9 mouse cellular contexts compared by ENCODE assay signal in the genomic region with DNA sequence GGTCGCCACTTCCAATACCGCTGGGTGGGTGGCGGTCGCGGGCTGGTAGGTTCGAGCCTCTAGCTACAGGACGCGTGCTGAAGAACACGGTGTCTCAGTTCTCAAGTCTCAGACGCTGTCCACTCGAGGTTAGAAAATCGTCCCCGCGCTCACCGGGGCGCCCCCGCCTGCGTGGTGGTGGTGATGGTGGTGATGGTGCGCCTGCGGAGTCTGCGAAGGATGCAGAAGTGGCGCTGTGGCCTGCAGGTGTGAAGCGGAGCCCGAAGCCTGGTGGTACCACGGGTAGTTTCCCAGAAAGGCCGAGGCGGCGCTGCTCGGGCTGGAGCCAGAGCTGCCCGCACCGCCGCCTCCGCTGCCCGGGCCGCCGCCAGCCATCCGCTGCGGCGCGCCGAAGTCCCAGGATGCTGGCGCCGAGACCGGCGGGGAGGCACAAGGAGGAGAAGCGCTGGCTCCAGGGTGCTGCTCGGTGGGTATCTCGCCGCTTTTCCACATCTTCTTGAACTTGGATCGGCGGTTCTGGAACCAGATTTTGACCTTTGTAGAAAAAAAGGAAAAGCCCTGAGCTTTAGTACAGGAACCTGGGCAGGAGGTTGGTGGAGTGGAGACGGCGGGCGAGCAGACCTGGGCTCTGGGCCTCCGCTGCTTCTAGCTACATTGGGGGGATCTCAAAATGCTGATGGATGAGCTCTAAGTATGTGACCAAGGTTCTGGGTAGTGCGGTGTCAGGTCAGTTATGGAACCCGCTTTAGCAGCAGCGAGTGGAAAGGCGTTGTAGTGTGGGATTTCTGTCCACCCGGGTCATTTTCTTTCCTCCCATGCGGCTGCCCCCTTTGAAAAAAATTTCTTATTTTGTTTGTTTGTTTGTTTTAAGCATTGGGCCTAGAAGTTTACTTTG. TPM values are rescaled to one million over a fixed set of nuclear protein-coding genes. Genes with fewer than 3 reads are reported as not detected.
DNase-seq lines count a peak whose midpoint lies in the region; ATAC-seq and TF ChIP-seq lines count a peak whose summit lies in the region.
"Had no signal": no experiment of that assay in that cellular context is flagged by ENCODE, and none has a peak within 500 bp of the region (broad histone marks: within the 10 kb centered on the region; RNA-seq: fewer than 3 reads in every experiment).

No protein-coding gene starts in this region.

- ATAC-seq in lung, embryonic 16.5 days (ENCODE audit: low read depth) = peak; percentile 13; the same call in 1 of the 2 replicates
- no peak for ATAC-seq in lung, postnatal 0 days

- TF ChIP-seq CTCF in lung, postnatal 0 days (IDR thresholded peaks at IDR 0.05) = no peak
- TF ChIP-seq CTCF in embryonic fibroblast, embryonic 13.5 days (IDR thresholded peaks at IDR 0.05; ENCODE audit: borderline replicate concordance, insufficient read depth, low read length) = no peak

- no peak for TF ChIP-seq EP300 in lung, postnatal 0 days (IDR thresholded peaks at IDR 0.05)

- H3K27me3 ChIP-seq in lung, embryonic 16.5 days (ENCODE audit: control insufficient read depth, insufficient read depth, low read depth, low read length) = peaks cover 89% of the 10 kb centered on the region
- peaks cover 84% of the 10 kb centered on the region for H3K27me3 ChIP-seq in lung, postnatal 0 days (replicated peaks; ENCODE audit: insufficient read depth, low read length)

- TF ChIP-seq POLR2A in embryonic fibroblast, embryonic 13.5 days (IDR thresholded peaks at IDR 0.05; ENCODE audit: low read depth, low read length) = no peak

- intact Hi-C loops in gastrocnemius, postnatal 36 days (cut with DNase I) = loop anchor here (2.0 to 10.0 kb wide), 4 partner anchors 14 to 1730 kb away; partner anchors contain the start of gene Sp9

- no peaks in the 10 kb centered on the region for H3K36me3 ChIP-seq in lung, embryonic 16.5 days (ENCODE audit: control insufficient read depth, insufficient read depth, low read length)
- no peaks in the 10 kb centered on the region for H3K36me3 ChIP-seq in lung, postnatal 0 days (ENCODE audit: insufficient read depth, low read length)

- no peaks in the 10 kb centered on the region for H3K9me3 ChIP-seq in lung, embryonic 16.5 days (ENCODE audit: control insufficient read depth, low read length)
- no peaks in the 10 kb centered on the region for H3K9me3 ChIP-seq in lung, postnatal 0 days (ENCODE audit: low read length)

- H3K4me3 ChIP-seq in lung, embryonic 16.5 days (ENCODE audit: low read length) = no peak overlapping the region; the same call in 1 of the 2 replicates
- no peak overlapping the region for H3K4me3 ChIP-seq in lung, postnatal 0 days (ENCODE audit: low read depth, low read length)
- peak overlapping the region; percentile 58 for H3K4me3 ChIP-seq in embryonic fibroblast, embryonic 13.5 days (ENCODE audit: insufficient read depth, low read length)

- no peak overlapping the region for H3K27ac ChIP-seq in lung, embryonic 16.5 days (ENCODE audit: low read length)
- H3K27ac ChIP-seq in lung, postnatal 0 days (ENCODE audit: low read length) = no peak overlapping the region
- peak overlapping the region; percentile 15; the same call in 1 of the 2 replicates for H3K27ac ChIP-seq in embryonic fibroblast, embryonic 13.5 days (ENCODE audit: insufficient read depth, low read length)

- H3K9ac ChIP-seq in lung, embryonic 16.5 days (ENCODE audit: low read length) = no peak overlapping the region
- H3K9ac ChIP-seq in lung, postnatal 0 days (replicated peaks; ENCODE audit: low read depth) = no peak overlapping the region

- WGBS in lung, embryonic 16.5 days = 1% methylated on average over 61 of the region's 61 CpGs
- 2% methylated on average over 61 of the region's 61 CpGs for WGBS in lung, postnatal 0 days

- H3K4me2 ChIP-seq in lung, embryonic 16.5 days (ENCODE audit: low read depth, low read length) = no peak overlapping the region
- H3K4me2 ChIP-seq in lung, postnatal 0 days (replicated peaks; ENCODE audit: low read depth, low read length) = no peak overlapping the region

- DNase-seq in lung, postnatal 0 days (ENCODE audit: low spot score) = no peak
- peak; percentile 22 to 46 for DNase-seq in kidney, postnatal 25 days
- DNase-seq in retina, embryonic 14.5 days (ENCODE audit: low spot score) = peak; percentile 68
- no peak for DNase-seq in frontal cortex, postnatal 10 days (ENCODE audit: low spot score in 2 of 2)
- no peak for DNase-seq in gastrocnemius, postnatal 36 days
- no peak for DNase-seq in spleen, adult 18-20 months

- H3K4me1 ChIP-seq in lung, embryonic 16.5 days (replicated peaks; ENCODE audit: control insufficient read depth, insufficient read depth, low read length) = peaks cover 22% of the 10 kb centered on the region
- H3K4me1 ChIP-seq in lung, postnatal 0 days (ENCODE audit: insufficient read depth, low read depth, low read length) = peaks cover 11% of the 10 kb centered on the region
- H3K4me1 ChIP-seq in embryonic fibroblast, embryonic 13.5 days (ENCODE audit: control insufficient read depth, insufficient read depth, low read length) = no peaks in the 10 kb centered on the region; the same call in 1 of the 2 replicates

RNA-seq across cellular contexts. Expression of gene Dlx2, which starts 1.9 kb away (rescaled TPM):
- polyA plus RNA-seq in lung, embryonic 16.5 days (2015; fragmentation: Nextera tagmentation; extraction: Ambion mirVana) = 0.08 and 0.14 TPM in 2 replicates
- not detected in 2 replicates for polyA plus RNA-seq in lung, postnatal 0 days (2015; fragmentation: Nextera tagmentation; extraction: Ambion mirVana)
- 2.4 and 3.2 TPM in 2 replicates for polyA plus RNA-seq in embryonic fibroblast, embryonic 13.5 days (2011; ENCODE audit: insufficient read length, low read depth, missing spikeins)
- not detected for total RNA-seq in gastrocnemius, postnatal 36 days (2021)
- total RNA-seq: liver, adult 2 months had no signal
- polyA plus RNA-seq: liver, adult 2 months had no signal

RNA-seq across cellular contexts. Expression of gene Dlx1, which starts 16.7 kb away (rescaled TPM):
- 0.24 and 0.34 TPM in 2 replicates for polyA plus RNA-seq in lung, embryonic 16.5 days (2015; fragmentation: Nextera tagmentation; extraction: Ambion mirVana)
- not detected in 2 replicates for polyA plus RNA-seq in lung, postnatal 0 days (2015; fragmentation: Nextera tagmentation; extraction: Ambion mirVana)
- 1.9 and 2.0 TPM in 2 replicates for polyA plus RNA-seq in embryonic fibroblast, embryonic 13.5 days (2011; ENCODE audit: insufficient read length, low read depth, missing spikeins)
- not detected for total RNA-seq in gastrocnemius, postnatal 36 days (2021)
- total RNA-seq: liver, adult 2 months had no signal
- polyA plus RNA-seq: liver, adult 2 months had no signal

Comparison
In these comparisons a context has a peak if more than half of its experiments do, and no peak if none do; other contexts are left out.
1. DNase-seq: peak in kidney, postnatal 25 days (2 of 2) and retina, embryonic 14.5 days (single experiment); none in lung, postnatal 0 days (single experiment), frontal cortex, postnatal 10 days (0 of 2), gastrocnemius, postnatal 36 days (0 of 2) and spleen, adult 18-20 months (0 of 2).